Mouse (Mus musculus) testis, adult 10 weeks (tissue): ENCODE measurements around the gene Atxn3. TPM values are rescaled to one million over a fixed set of nuclear protein-coding genes. Genes with fewer than 3 reads are reported as not detected.

Experiments used
- polyA plus RNA-seq: library from polyadenylated mRNA; stranded (reverse); fragments of 350-450 nt; fragmentation: Illumina TruSeq; extraction: RNeasy Lipid Tissue Mini Kit (QIAGEN cat#74804); gene quantifications from one replicate; pipeline ENCODE4 v1.2.3, GENCODE M21; 2014; ENCODE audit warnings: low read depth, low replicate concordance

The Atxn3 gene
- 519 TPM for polyA plus RNA-seq

DNA sequence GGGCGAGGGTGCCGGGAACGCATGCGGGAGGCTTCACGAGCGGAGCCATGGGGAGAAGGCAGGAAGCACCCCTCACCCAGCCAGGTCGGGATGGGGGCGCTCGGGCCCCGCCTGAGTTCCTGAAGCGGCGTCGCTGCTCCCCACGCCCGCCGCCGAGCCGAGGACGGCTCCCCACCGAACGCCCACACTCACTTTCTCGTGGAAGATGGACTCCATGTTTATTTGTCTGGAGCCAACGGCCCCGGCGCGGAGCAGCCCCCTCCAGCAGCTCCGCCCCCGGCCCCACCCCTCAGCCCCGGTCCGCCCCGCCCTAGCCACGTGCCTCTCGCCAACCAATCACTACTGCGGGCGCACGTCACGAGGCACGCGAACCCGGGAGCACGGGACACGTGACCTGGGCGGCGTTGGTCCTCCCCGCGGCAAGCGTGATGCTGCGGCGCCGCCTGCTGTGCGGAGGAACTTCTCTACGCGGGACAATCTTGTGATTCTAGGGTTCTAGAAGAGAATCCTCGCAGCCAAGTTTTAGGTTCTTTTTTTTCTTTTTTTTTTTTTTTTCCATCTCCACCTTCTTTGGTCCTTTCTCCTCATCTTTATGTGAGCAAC, at the start of gene Atxn3:
TSS of gene Atxn3 (minus strand) at position 305 of the 603 bp plus-strand sequence.

DNA sequence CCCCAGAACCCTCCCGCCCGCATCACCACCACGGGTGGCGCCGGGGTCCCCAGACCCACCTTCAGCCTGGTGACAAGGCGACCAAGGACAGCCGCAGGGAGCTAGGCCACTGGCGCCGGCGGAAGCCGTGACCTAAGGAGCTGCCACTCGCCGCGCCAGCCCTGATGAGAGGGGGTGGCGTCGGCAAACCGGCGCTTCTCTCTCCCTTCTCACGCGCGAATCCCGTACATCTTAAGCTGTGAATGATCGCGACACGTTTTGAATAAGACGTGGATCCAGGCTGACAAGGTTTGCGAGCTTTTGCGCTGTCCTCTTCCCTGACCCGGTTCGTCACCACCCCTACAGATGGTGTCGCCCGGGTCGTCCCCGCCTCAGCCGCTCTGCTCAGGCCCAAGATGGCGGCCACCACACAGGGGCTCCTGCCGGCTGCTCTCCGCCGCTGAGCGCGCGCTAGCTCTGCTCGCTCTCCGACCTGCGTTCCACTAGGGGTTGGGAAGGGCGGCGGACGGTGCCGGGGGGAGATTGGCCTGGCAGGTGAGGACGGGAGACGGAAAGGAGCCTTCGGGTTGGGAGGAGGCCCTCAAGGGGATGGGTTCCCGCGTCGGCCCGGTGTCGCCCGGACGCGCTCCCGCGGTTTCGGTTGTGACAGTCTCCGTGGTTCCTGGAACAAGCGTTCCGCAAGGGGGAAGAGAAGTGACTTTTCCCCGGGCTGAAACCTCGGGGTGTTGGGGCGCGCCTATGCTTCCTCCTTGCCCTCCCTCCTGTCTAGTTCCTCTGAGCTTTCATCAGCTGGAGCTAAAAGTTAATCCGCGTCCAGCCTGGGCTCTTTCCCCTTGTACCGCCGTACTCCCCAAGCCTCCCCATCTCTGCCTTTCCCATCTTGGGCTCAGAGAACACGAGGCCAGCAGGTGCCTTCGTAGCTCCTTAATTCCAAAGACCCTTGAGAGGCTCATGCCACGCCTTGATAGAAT, 17.8 kb upstream of the Atxn3 start, which contains the start of gene Cpsf2:
TSS of gene Cpsf2 (plus strand) at position 388 of the 971 bp plus-strand sequence.

DNA sequence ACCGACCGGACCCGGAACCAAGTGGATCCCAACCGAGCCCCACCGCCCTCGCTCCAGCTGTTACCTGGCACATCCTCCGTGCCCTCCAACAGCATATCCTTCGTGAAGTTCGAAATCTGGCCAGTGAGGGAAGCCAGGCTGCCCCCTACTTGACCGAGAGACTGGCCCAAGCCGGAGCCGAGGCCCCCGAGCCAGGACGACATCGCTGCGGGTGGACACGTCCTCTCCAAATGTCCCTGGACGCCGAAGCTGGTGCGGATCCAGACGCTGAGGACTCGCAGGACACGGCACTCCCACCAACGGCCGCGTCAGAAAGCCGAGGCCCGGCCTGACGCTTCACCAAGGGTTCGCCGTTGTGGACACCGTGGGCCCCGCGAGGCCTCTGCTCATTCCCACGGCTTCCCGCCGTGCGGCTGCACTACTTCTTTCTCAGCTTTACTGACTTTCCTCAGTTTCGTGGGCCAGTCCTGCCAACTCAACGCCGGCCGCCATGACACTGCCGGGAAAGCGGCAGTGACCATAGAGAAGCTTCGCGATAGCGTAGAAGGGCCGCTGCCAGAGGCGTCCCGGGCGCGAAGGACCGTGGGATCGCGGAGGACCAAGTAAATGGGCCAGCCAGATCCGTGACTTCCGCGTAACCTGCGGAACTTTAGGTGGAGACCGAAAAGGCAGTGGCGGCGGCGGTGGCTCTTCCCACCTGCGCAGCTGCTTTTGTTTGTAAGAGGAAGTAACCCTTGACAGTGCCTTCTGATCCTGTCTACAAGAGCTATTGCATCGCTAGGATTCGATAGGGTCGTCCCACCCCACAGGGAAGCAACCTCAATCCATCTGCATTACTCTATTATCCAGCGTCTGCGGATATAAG, 45.2 kb downstream of the Atxn3 start, which contains the start of gene Trip11:
TSS of gene Trip11 (minus strand) at position 642 of the 865 bp plus-strand sequence.

Other genes with a start within 250 kb of the Atxn3 start
- 38.1 TPM for gene Tc2n, start 239.7 kb downstream of the Atxn3 start, polyA plus RNA-seq
- gene Fbln5, start 139.2 kb downstream of the Atxn3 start, polyA plus RNA-seq = 4.2 TPM
- gene Trip11, start 45.0 kb downstream of the Atxn3 start, polyA plus RNA-seq = 32.6 TPM
- gene Cpsf2, start 17.7 kb upstream of the Atxn3 start, polyA plus RNA-seq = 24.6 TPM
- 0.07 TPM for gene Slc24a4, start 170.5 kb upstream of the Atxn3 start, polyA plus RNA-seq